Mouse (Mus musculus) cortical plate, adult 2 months (tissue): ENCODE results near the gene 1700018B08Rik.

Source experiments
- CTCF ChIP-seq: fragments of 200-500 bp; IDR thresholded peaks from 2 replicates; pipeline ENCODE4 v1.5.1; 2011; ENCODE audit warnings: mild to moderate bottlenecking, control low read depth, low read length; ENCODE audit not compliant: insufficient read depth; ENCODE audit errors: extremely low read depth
- POLR2A ChIP-seq: fragments of 200-500 bp; IDR thresholded peaks from 2 replicates; pipeline ENCODE4 v1.6.1; 2011; ENCODE audit warnings: mild to moderate bottlenecking, low read length, control low read depth; ENCODE audit not compliant: insufficient read depth; ENCODE audit errors: extremely low read depth

DNA sequence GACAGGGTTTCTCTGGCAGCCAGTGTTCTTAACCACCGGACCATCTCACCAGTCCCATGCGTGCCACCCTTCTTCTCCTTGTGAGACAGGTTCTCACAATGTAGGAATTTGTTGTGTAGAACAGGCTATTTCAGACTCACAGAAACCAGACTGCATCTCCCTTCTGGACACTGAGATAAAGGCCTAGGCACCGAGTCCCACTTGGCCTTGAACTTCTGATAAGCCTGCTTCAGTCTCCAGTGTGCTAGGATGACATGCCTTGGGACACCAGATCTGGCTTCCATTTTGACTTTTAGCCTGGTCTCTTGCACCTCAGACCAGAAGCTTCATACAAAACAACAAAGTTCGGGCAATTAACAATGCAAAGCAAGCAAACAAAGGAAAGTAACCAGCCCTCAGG, 44.6 kb upstream of the 1700018B08Rik start:
- TF ChIP-seq CTCF, result no peak
- no peak for TF ChIP-seq POLR2A
